Mouse (Mus musculus): ENCODE results near the gene Rbm8a. TPM values are rescaled to one million over a fixed set of nuclear protein-coding genes. Genes with fewer than 3 reads are reported as not detected.

The Rbm8a gene
- polyA plus RNA-seq, 1 experiment from 2014 or later: 176 TPM

DNA sequence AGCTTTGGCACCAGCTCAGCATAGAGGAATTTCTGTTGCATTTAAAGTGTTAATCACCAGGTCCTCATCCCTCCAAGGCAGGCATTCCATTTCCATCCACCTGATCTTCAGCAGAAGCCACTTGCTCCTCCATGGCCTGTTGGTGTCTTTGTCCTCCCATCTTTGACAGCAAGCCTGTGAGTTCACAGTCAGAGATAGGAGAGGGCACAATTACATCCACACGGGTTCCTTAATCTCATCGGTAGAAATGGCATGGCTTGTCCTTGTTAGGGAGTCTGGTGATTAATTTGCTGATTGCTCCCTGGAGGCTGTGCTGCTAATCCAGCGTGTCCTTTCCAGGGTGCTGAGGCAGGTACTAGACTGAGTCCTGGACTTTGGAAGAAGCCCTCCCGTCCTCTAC is 43.8 kb downstream of the Rbm8a start:
- H3K36me3 ChIP-seq: no peaks in the 10 kb centered on the region
- H3K27me3 ChIP-seq: peaks cover 16% of the 10 kb centered on the region
- no peak overlapping the region for H3K4me3 ChIP-seq (replicated peaks)
- WGBS: 66% methylated on average over 4 of the region's 4 CpGs
- H3K9ac ChIP-seq (replicated peaks): no peak overlapping the region
- ATAC-seq (ENCODE audit: insufficient number of reproducible peaks, insufficient read depth, low FRiP score, low TSS enrichment, low read depth): no peak
- H3K9me3 ChIP-seq: no peaks in the 10 kb centered on the region
- H3K27ac ChIP-seq: no peak overlapping the region
- H3K4me2 ChIP-seq: no peak overlapping the region
- peaks cover 20% of the 10 kb centered on the region for H3K4me1 ChIP-seq (replicated peaks)

DNA sequence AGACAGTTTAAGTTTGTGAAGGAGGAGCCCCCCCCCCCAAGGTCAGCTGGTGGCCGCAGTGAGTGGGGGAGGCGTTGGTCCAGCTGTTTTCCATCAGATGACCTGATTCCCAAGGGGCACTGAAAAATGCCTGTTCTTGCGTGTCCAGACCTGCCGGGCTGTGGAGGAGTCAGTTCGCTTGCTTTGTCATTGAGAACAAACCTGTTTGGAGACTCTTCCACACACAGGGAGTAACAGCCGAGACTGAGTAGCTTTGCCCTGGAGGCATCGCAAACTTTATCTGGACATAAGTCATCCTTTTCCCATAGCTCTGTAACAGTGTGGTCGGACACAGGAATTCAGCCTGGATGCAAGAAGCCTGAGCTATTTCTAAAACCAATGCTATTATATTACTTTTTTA is 44.7 kb downstream of the Rbm8a start:
- no peak for ATAC-seq (ENCODE audit: insufficient number of reproducible peaks, insufficient read depth, low FRiP score, low TSS enrichment, low read depth)
- peak overlapping the region; percentile 35 for H3K4me2 ChIP-seq
- H3K4me1 ChIP-seq (replicated peaks): peaks cover 20% of the 10 kb centered on the region
- no peaks in the 10 kb centered on the region for H3K36me3 ChIP-seq
- H3K9ac ChIP-seq (replicated peaks): no peak overlapping the region
- peaks cover 26% of the 10 kb centered on the region for H3K27me3 ChIP-seq
- 17% methylated on average over 8 of the region's 8 CpGs for WGBS
- H3K27ac ChIP-seq: peak overlapping the region; percentile 75
- H3K4me3 ChIP-seq (replicated peaks): no peak overlapping the region
- H3K9me3 ChIP-seq: no peaks in the 10 kb centered on the region

DNA sequence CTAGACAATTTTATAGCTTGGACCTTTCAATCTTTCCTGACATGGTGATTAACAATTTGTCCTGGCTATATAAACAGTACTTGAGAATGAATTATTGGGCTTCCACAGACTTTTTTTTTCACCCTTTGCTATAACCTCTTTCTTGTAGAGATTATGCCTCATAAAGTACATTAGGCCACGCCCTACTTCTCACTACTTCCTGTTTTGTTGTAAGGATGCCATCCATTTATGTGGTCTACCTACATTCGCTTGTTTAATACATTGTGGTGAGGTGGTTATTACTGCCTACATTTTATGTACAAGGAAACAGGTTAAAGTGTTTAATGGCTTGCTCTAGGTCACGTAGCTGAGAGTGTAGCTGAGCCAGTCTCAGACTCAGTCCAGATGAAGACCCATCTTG is 45.4 kb downstream of the Rbm8a start:
- H3K4me2 ChIP-seq: no peak overlapping the region
- H3K9ac ChIP-seq (replicated peaks): no peak overlapping the region
- H3K4me3 ChIP-seq (replicated peaks): no peak overlapping the region
- H3K27ac ChIP-seq: no peak overlapping the region
- H3K27me3 ChIP-seq: peaks cover 32% of the 10 kb centered on the region
- ATAC-seq (ENCODE audit: insufficient number of reproducible peaks, insufficient read depth, low FRiP score, low TSS enrichment, low read depth): no peak
- no peaks in the 10 kb centered on the region for H3K9me3 ChIP-seq
- no peaks in the 10 kb centered on the region for H3K36me3 ChIP-seq
- WGBS: 66% methylated on average over 3 of the region's 3 CpGs
- H3K4me1 ChIP-seq (replicated peaks): peaks cover 19% of the 10 kb centered on the region

GRCm38 (mm10) chr3:96675690-96676089 is 46.0 kb downstream of the Rbm8a start:
- H3K27ac ChIP-seq: no peak overlapping the region

DNA sequence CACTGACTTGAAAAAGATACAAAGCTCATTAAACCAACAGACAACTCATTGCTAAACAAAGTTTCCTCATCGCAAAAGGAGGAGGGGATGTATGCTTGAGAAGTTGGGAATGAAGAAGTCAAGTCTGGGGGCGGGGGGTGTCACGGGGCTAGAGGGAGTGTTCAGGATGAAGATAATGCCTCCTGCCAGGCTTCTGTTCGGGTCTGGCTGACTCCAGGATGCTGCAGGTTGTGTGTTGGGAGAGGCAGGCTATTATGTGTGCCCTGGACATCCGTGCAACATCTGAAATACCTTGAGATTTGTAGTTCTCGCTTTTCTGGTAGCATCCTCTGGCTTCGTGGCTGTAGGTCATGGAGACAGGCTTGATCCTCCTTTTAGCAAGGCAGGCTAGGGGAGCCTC is 48.7 kb downstream of the Rbm8a start:
- H3K4me3 ChIP-seq (replicated peaks): no peak overlapping the region
- H3K4me1 ChIP-seq (replicated peaks): peaks cover 12% of the 10 kb centered on the region
- WGBS: 72% methylated on average over 7 of the region's 7 CpGs
- peaks cover 35% of the 10 kb centered on the region for H3K27me3 ChIP-seq
- H3K36me3 ChIP-seq: no peaks in the 10 kb centered on the region
- no peak for ATAC-seq (ENCODE audit: insufficient number of reproducible peaks, insufficient read depth, low FRiP score, low TSS enrichment, low read depth)
- no peak overlapping the region for H3K4me2 ChIP-seq
- H3K9me3 ChIP-seq: no peaks in the 10 kb centered on the region
- no peak overlapping the region for H3K9ac ChIP-seq (replicated peaks)
- H3K27ac ChIP-seq: no peak overlapping the region

More at GRCm38 (mm10) chr3:96675690-96676089, 46.0 kb downstream of the Rbm8a start:
- ATAC-seq (ENCODE audit: insufficient number of reproducible peaks, insufficient read depth, low FRiP score, low TSS enrichment, low read depth): no peak
- Histone ChIP-seq H3K4me1 (replicated peaks) (peaks cover 14% of the 10 kb centered on the region), H3K27me3 (peaks cover 32% of the 10 kb centered on the region), H3K4me2 (no peak overlapping the region), H3K4me3 (replicated peaks) (no peak overlapping the region), H3K36me3 (no peaks in the 10 kb centered on the region), H3K9ac (replicated peaks) (no peak overlapping the region), H3K9me3 (no peaks in the 10 kb centered on the region)
- 57% methylated on average over 3 of the region's 3 CpGs for WGBS

DNA sequence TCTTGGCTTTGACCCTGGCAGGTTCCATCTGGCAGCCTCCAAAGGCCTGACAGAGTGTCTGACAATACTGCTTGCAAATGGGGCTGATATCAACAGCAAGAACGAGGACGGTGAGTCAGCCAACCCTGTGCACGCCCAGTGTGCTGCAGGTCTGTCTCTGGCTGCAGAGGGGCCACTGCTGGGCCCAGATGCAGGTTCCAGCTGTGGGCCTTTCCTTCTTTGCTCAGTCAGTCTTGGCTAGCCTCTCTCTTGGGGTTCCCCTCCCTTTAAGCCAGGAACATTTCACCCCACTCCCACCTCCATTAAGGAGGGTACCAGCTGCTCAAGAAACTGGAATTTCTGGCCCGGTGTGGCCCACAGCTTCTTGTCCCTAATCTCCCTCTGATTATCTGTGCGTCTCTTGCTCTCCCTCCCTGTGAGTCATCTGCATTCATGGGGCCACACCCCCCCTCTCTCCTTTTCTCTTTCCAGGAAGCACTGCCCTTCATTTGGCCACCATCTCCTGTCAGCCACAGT is 49.5 kb downstream of the Rbm8a start:
- H3K4me3 ChIP-seq (replicated peaks): no peak overlapping the region
- no peak overlapping the region for H3K27ac ChIP-seq
- no peak overlapping the region for H3K4me2 ChIP-seq
- H3K27me3 ChIP-seq: peaks cover 42% of the 10 kb centered on the region
- 28% methylated on average over 5 of the region's 5 CpGs for WGBS
- peaks cover 9% of the 10 kb centered on the region for H3K4me1 ChIP-seq (replicated peaks)
- H3K36me3 ChIP-seq: no peaks in the 10 kb centered on the region
- H3K9me3 ChIP-seq: no peaks in the 10 kb centered on the region
- H3K9ac ChIP-seq (replicated peaks): no peak overlapping the region
- no peak for ATAC-seq (ENCODE audit: insufficient number of reproducible peaks, insufficient read depth, low FRiP score, low TSS enrichment, low read depth)

- H3K4me1 ChIP-seq (replicated peaks): peaks cover 10% of the 10 kb centered on the region
- H3K9me3 ChIP-seq: no peaks in the 10 kb centered on the region
- WGBS: 18% methylated on average over 12 of the region's 12 CpGs
- H3K9ac ChIP-seq (replicated peaks): no peak overlapping the region
- H3K4me2 ChIP-seq: no peak overlapping the region
- H3K27ac ChIP-seq: no peak overlapping the region
- no peak for ATAC-seq (ENCODE audit: insufficient number of reproducible peaks, insufficient read depth, low FRiP score, low TSS enrichment, low read depth)
- H3K4me3 ChIP-seq (replicated peaks): no peak overlapping the region
- H3K36me3 ChIP-seq: no peaks in the 10 kb centered on the region
- peaks cover 54% of the 10 kb centered on the region for H3K27me3 ChIP-seq
Observed at GRCm38 (mm10) chr3:96680269-96680956, 50.7 kb downstream of the Rbm8a start.

Other genes starting within 250 kb of the Rbm8a start
- not detected in 2 replicates for gene BC107364, start 177.6 kb upstream of the Rbm8a start, polyA plus RNA-seq (2016; fragmentation: Nextera tagmentation; extraction: Ambion mirVana)
- 7.8 and 8.5 TPM in 2 replicates for gene Hfe2, start 104.8 kb upstream of the Rbm8a start, polyA plus RNA-seq (2016; fragmentation: Nextera tagmentation; extraction: Ambion mirVana)
- 68.2 and 70.9 TPM in 2 replicates for gene Txnip, start 72.0 kb upstream of the Rbm8a start, polyA plus RNA-seq (2016; fragmentation: Nextera tagmentation; extraction: Ambion mirVana)
- 0.72 and 1.5 TPM in 2 replicates for gene Gm16253, start 52.9 kb upstream of the Rbm8a start, polyA plus RNA-seq (2016; fragmentation: Nextera tagmentation; extraction: Ambion mirVana)
- gene Polr3gl, start 35.8 kb upstream of the Rbm8a start, polyA plus RNA-seq (2016; fragmentation: Nextera tagmentation; extraction: Ambion mirVana): 48.5 and 50.4 TPM in 2 replicates
- 1.5 and 2.2 TPM in 2 replicates for gene Ankrd34a, start 33.3 kb upstream of the Rbm8a start, polyA plus RNA-seq (2016; fragmentation: Nextera tagmentation; extraction: Ambion mirVana)
- 5.7 and 6.8 TPM in 2 replicates for gene Lix1l, start 28.8 kb upstream of the Rbm8a start, polyA plus RNA-seq (2016; fragmentation: Nextera tagmentation; extraction: Ambion mirVana)
- 53.9 and 55.3 TPM in 2 replicates for gene Pex11b, start 5.4 kb downstream of the Rbm8a start, polyA plus RNA-seq (2016; fragmentation: Nextera tagmentation; extraction: Ambion mirVana)
- 0.06 and 0.17 TPM in 2 replicates for gene Gm42957, start 5.5 kb downstream of the Rbm8a start, polyA plus RNA-seq (2016; fragmentation: Nextera tagmentation; extraction: Ambion mirVana)
- gene Itga10, start 15.7 kb downstream of the Rbm8a start, polyA plus RNA-seq (2016; fragmentation: Nextera tagmentation; extraction: Ambion mirVana): 0.76 and 1.5 TPM in 2 replicates
- gene Ankrd35, start 40.2 kb downstream of the Rbm8a start, polyA plus RNA-seq (2016; fragmentation: Nextera tagmentation; extraction: Ambion mirVana): 0.69 and 0.85 TPM in 2 replicates
- gene Pias3, start 66.5 kb downstream of the Rbm8a start, polyA plus RNA-seq (2016; fragmentation: Nextera tagmentation; extraction: Ambion mirVana): 70.2 and 70.8 TPM in 2 replicates
- gene Nudt17, start 78.6 kb downstream of the Rbm8a start, polyA plus RNA-seq (2016; fragmentation: Nextera tagmentation; extraction: Ambion mirVana): 13.5 and 13.7 TPM in 2 replicates
- gene Polr3c, start 97.7 kb downstream of the Rbm8a start, polyA plus RNA-seq (2016; fragmentation: Nextera tagmentation; extraction: Ambion mirVana): 38.9 and 40.5 TPM in 2 replicates
- 64.4 and 66.0 TPM in 2 replicates for gene Rnf115, start 97.7 kb downstream of the Rbm8a start, polyA plus RNA-seq (2016; fragmentation: Nextera tagmentation; extraction: Ambion mirVana)
- not detected in 2 replicates for gene Pdzk1, start 199.4 kb downstream of the Rbm8a start, polyA plus RNA-seq (2016; fragmentation: Nextera tagmentation; extraction: Ambion mirVana)
- 0.08 and 0.14 TPM in 2 replicates for gene Cd160, start 199.4 kb downstream of the Rbm8a start, polyA plus RNA-seq (2016; fragmentation: Nextera tagmentation; extraction: Ambion mirVana)